7 mouse cellular contexts compared by ENCODE assay signal in the genomic region with DNA sequence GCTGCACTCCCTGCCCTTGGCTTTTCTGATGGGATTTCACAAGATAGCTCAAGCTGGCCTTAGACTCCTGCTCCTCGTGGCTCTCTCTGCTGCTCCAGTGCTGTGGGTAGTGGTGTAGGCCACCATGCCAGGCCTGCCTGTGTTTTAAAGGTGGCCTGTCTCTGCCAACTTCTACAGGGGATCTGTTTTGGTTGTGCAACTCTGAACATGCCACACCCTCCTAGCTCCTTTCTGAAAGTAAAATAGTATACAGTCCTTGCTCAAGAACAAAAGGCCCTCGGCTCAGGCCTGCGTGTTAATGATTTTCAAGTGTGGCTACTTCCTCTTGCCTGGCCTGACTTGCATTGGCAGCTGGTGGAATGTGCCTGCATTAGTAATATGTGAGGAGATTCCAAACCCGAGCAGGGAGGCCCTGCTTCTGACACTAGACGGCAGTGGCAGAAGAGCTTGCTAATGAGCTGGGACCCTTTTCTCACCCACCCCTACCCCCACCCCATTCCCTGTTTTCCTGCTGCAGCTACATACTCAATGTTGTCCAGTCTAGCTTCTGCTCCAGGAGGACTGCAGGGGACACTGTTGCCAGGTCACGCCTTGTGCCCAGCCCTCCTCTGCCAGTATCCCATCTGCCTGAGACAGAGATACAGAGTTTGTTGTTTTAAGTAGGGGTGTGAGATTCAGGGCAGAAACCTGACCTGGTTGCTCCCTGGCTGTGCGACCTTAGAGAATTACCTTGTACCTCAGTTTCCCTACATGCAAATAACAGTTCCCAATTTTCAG. TPM values are rescaled to one million over a fixed set of nuclear protein-coding genes. Genes with fewer than 3 reads are reported as not detected.
DNase-seq lines count a peak whose midpoint lies in the region; ATAC-seq and TF ChIP-seq lines count a peak whose summit lies in the region.

No protein-coding gene starts in this region.

- no peak overlapping the region for H3K4me2 ChIP-seq in heart, embryonic 16.5 days (ENCODE audit: low read depth, low read length)
- H3K4me2 ChIP-seq in limb, embryonic 11.5 days (ENCODE audit: low read depth, severe bottlenecking) = no peak overlapping the region

- H3K9me3 ChIP-seq in heart, embryonic 16.5 days (replicated peaks; ENCODE audit: control insufficient read depth, low read length) = no peaks in the 10 kb centered on the region
- H3K9me3 ChIP-seq in limb, embryonic 11.5 days (ENCODE audit: control insufficient read depth, low read length) = no peaks in the 10 kb centered on the region

- no peaks in the 10 kb centered on the region for H3K36me3 ChIP-seq in heart, embryonic 16.5 days (ENCODE audit: control insufficient read depth, insufficient read depth)
- no peaks in the 10 kb centered on the region for H3K36me3 ChIP-seq in limb, embryonic 11.5 days (ENCODE audit: control insufficient read depth, insufficient read depth, low read length)

- no peaks in the 10 kb centered on the region for H3K27me3 ChIP-seq in heart, embryonic 16.5 days (ENCODE audit: control insufficient read depth, insufficient read depth, low read length)
- no peaks in the 10 kb centered on the region for H3K27me3 ChIP-seq in limb, embryonic 11.5 days (ENCODE audit: control insufficient read depth, insufficient read depth, low read length)

- TF ChIP-seq POLR2A in brain, embryonic 14.5 days (IDR thresholded peaks at IDR 0.05; ENCODE audit: borderline replicate concordance, extremely low read depth, insufficient read depth, insufficient read length, poor library complexity, severe bottlenecking) = no peak

- no peak for ATAC-seq in heart, embryonic 16.5 days (replicated peaks; ENCODE audit: extremely low read depth, insufficient read depth, low FRiP score)
- ATAC-seq in limb, embryonic 11.5 days (ENCODE audit: insufficient number of reproducible peaks, low FRiP score, low TSS enrichment, low read depth) = no peak
- peak; percentile 75 for ATAC-seq in monocyte, adult 5-6 weeks (replicated peaks; ENCODE audit: insufficient number of reproducible peaks, low FRiP score, low TSS enrichment, poor library complexity, severe bottlenecking)

- H3K9ac ChIP-seq in heart, embryonic 16.5 days (ENCODE audit: low read length) = peak overlapping the region; percentile 15; the same call in 1 of the 2 replicates
- no peak overlapping the region for H3K9ac ChIP-seq in limb, embryonic 11.5 days (ENCODE audit: low read length)

- no peak overlapping the region for H3K4me3 ChIP-seq in heart, embryonic 16.5 days (ENCODE audit: low read length)
- H3K4me3 ChIP-seq in limb, embryonic 11.5 days (ENCODE audit: low read depth, low read length) = no peak overlapping the region

- 32% methylated on average over 7 of the region's 7 CpGs for WGBS in heart, embryonic 16.5 days
- 35% methylated on average over 7 of the region's 7 CpGs for WGBS in limb, embryonic 11.5 days

- peak overlapping the region; percentile 68 for H3K27ac ChIP-seq in heart, embryonic 16.5 days (ENCODE audit: low read length)
- peak overlapping the region; percentile 48 for H3K27ac ChIP-seq in limb, embryonic 11.5 days (replicated peaks; ENCODE audit: low read depth, low read length)

- TF ChIP-seq CTCF in brain, embryonic 14.5 days (IDR thresholded peaks at IDR 0.05; ENCODE audit: borderline replicate concordance, extremely low read depth, insufficient read depth, insufficient read length) = no peak

- DNase-seq in NIH3T3 (ENCODE audit: low read depth) = peak; percentile 59
- DNase-seq in brain, embryonic 14.5 days (ENCODE audit: low read depth) = peak; percentile 75
- DNase-seq in limb, embryonic 11.5 days (ENCODE audit: low spot score) = peak; percentile 57
- no peak for DNase-seq in cerebellum, postnatal 10 days
- no peak for DNase-seq in left cerebral cortex, postnatal 25 days (ENCODE audit: low spot score in 2 of 2)

- intact Hi-C loops in left cerebral cortex, postnatal 25 days (cut with DNase I) = no loop called here

- H3K4me1 ChIP-seq in heart, embryonic 16.5 days (ENCODE audit: control insufficient read depth, insufficient read depth, low read length) = peaks cover 73% of the 10 kb centered on the region
- H3K4me1 ChIP-seq in limb, embryonic 11.5 days (ENCODE audit: control insufficient read depth, insufficient read depth, low read length) = peaks cover 53% of the 10 kb centered on the region

RNA-seq across cellular contexts. Expression of a gene that starts 52.6 kb away (rescaled TPM):
- 74.9 and 79.0 TPM in 2 replicates for polyA plus RNA-seq in brain, embryonic 14.5 days (2012; rRNA removed)
- polyA plus RNA-seq in heart, embryonic 16.5 days (2015; fragmentation: Nextera tagmentation; extraction: Ambion mirVana) = 97.6 and 105 TPM in 2 replicates
- polyA plus RNA-seq in limb, embryonic 11.5 days (2014; fragmentation: Nextera tagmentation; extraction: Ambion mirVana) = 59.3 and 60.4 TPM in 2 replicates
- total RNA-seq in monocyte, adult 5-6 weeks (2017) = 64.6 to 115 TPM (median 69.1 TPM) in 3 replicates
- 10 to 100 TPM; 73.6 to 74.5 TPM for total RNA-seq in left cerebral cortex, postnatal 25 days (2021)

RNA-seq across cellular contexts. Expression of a gene that starts 53.7 kb away (rescaled TPM):
- polyA plus RNA-seq in brain, embryonic 14.5 days (2012; rRNA removed) = 33.1 and 53.2 TPM in 2 replicates
- polyA plus RNA-seq in heart, embryonic 16.5 days (2015; fragmentation: Nextera tagmentation; extraction: Ambion mirVana) = 15.2 and 17.6 TPM in 2 replicates
- polyA plus RNA-seq in limb, embryonic 11.5 days (2014; fragmentation: Nextera tagmentation; extraction: Ambion mirVana) = 14.3 and 15.7 TPM in 2 replicates
- total RNA-seq in monocyte, adult 5-6 weeks (2017) = 5.8 to 24.0 TPM (median 11.9 TPM) in 3 replicates
- 10 to 100 TPM; 28.7 to 29.5 TPM for total RNA-seq in left cerebral cortex, postnatal 25 days (2021)

Comparison
In these comparisons a context has a peak if more than half of its experiments do, and no peak if none do; other contexts are left out.
1. DNase-seq: peak in NIH3T3 (single experiment), brain, embryonic 14.5 days (single experiment) and limb, embryonic 11.5 days (single experiment); none in cerebellum, postnatal 10 days (0 of 2) and left cerebral cortex, postnatal 25 days (0 of 2).